Mouse (Mus musculus) heart, embryonic 13.5 days (tissue): Measurements from ENCODE around the gene Foxa2. TPM values are rescaled to one million over a fixed set of nuclear protein-coding genes. Genes with fewer than 3 reads are reported as not detected.

Experiments used
- ATAC-seq: fragments of 200-750 bp; cut with Nextera tagmentation; 2 replicates; pipeline ENCODE4 v1.8.0; 2017; ENCODE audit warnings: moderate TSS enrichment; ENCODE audit not compliant: insufficient number of reproducible peaks, low FRiP score, low TSS enrichment; ENCODE audit errors: extremely low read depth
- H3K27ac ChIP-seq: fragments of 300-500 bp; sonication (generic); replicated peaks from 2 replicates; pipeline ENCODE4 v1.5.1; 2015; ENCODE audit warnings: moderate library complexity, mild to moderate bottlenecking, inconsistent platforms
- H3K27me3 ChIP-seq: fragments of 300-500 bp; sonication (generic); replicated peaks from 2 replicates; pipeline ENCODE4 v1.6.1; 2015; ENCODE audit warnings: mild to moderate bottlenecking, inconsistent platforms
- H3K36me3 ChIP-seq: fragments of 300-500 bp; sonication (generic); 2 replicates; pipeline ENCODE4 v1.6.1; 2015; ENCODE audit warnings: mild to moderate bottlenecking, inconsistent platforms
- H3K4me1 ChIP-seq: fragments of 300-500 bp; sonication (generic); 2 replicates; pipeline ENCODE4 v1.6.1; 2015; ENCODE audit warnings: inconsistent platforms
- H3K4me2 ChIP-seq: fragments of 300-500 bp; sonication (generic); 2 replicates; pipeline ENCODE4 v1.6.1; 2015; ENCODE audit warnings: inconsistent platforms, mild to moderate bottlenecking, moderate library complexity
- H3K4me3 ChIP-seq: fragments of 300-500 bp; sonication (generic); 2 replicates; pipeline ENCODE4 v1.5.1; 2015; ENCODE audit warnings: moderate library complexity, mild to moderate bottlenecking, inconsistent platforms
- H3K9ac ChIP-seq: fragments of 300-500 bp; sonication (generic); 2 replicates; pipeline ENCODE4 v1.6.1; 2015; ENCODE audit warnings: inconsistent platforms, mild to moderate bottlenecking, moderate library complexity
- H3K9me3 ChIP-seq: fragments of 300-500 bp; sonication (generic); 2 replicates; pipeline ENCODE4 v1.6.1; 2016; ENCODE audit warnings: inconsistent platforms
- WGBS: fragments of 180-500 bp; shearing (Covaris S2); methylation state at CpG from one replicate; pipeline ENCODE4 v1.1.7; 2015; ENCODE audit warnings: mixed read lengths; 5-methylcytosine and 5-hydroxymethylcytosine counted together
- polyA plus RNA-seq: library from polyadenylated mRNA; unstranded; fragments of >200 nt; fragmentation: Nextera tagmentation; extraction: Ambion mirVana; gene quantifications from 2 replicates; pipeline ENCODE4 v1.2.1, GENCODE M21; 2015

Gene Foxa2
- polyA plus RNA-seq, 1 experiment from 2014 or later, result 1.8 TPM

DNA sequence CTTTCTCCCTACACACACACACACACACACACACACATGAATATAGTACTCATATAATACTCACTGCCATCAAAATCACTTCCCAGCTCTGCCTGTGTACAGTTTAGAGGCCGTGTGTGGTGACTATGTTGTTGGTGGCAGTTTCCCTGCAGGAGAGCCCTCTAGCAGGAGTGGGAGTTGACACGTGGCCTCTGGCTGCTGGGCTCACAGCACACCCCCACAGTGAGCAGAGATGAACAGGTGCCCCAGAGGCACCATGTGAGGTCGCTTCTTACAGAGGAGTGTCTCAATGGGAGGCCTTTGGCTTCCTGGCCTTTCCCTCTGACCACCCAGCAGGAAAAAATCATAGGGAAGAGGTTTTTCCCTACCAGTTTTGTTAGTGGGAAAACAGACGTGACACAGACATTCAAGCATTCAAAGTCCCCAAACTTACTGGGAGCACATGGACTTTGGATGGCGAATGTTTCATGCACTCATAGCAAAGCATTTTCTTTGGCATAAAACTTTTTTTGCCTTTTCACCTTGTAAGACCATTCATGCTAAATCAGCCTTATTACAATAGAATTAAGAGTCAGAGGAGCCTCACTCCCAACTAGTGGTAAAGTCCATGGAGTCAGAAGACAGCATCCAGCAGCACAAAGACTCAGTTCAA is 24.7 kb downstream of the Foxa2 start:
- Histone ChIP-seq H3K27me3 (peaks cover 72% of the 10 kb centered on the region), H3K4me1 (no peaks in the 10 kb centered on the region), H3K36me3 (no peaks in the 10 kb centered on the region), H3K4me3 (no peak overlapping the region), H3K4me2 (no peak overlapping the region), H3K9ac (no peak overlapping the region), H3K27ac (no peak overlapping the region), H3K9me3 (no peaks in the 10 kb centered on the region)
- 43% methylated on average over 5 of the region's 5 CpGs for whole genome bisulfite sequencing
- ATAC-seq, result no peak

DNA sequence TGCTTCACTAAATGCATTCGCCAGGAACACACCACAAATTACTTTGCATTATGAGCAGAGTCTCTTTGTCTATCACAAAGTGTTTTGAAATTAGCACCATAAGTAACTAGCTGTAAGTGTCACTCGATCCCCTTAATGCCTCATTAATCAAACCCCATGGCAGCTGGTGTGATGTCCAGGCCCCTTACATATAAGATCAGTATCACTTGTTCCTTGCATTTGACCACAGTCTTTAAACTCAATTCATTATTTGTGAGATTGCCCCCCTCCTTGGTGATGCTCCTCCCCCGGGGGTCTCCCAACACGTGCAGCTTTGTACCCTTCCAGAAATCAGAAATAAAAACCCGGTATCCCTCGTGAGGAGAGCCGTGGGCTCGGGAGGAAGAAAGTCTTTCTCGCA is 25.8 kb downstream of the Foxa2 start:
- no peaks in the 10 kb centered on the region for H3K9me3 ChIP-seq
- no peak for ATAC-seq
- H3K4me1 ChIP-seq, result no peaks in the 10 kb centered on the region
- H3K4me2 ChIP-seq, result no peak overlapping the region
- 57% methylated on average over 9 of the region's 9 CpGs for WGBS
- H3K36me3 ChIP-seq, result no peaks in the 10 kb centered on the region
- no peak overlapping the region for H3K4me3 ChIP-seq
- H3K9ac ChIP-seq, result no peak overlapping the region
- peaks cover 63% of the 10 kb centered on the region for H3K27me3 ChIP-seq
- H3K27ac ChIP-seq, result no peak overlapping the region

DNA sequence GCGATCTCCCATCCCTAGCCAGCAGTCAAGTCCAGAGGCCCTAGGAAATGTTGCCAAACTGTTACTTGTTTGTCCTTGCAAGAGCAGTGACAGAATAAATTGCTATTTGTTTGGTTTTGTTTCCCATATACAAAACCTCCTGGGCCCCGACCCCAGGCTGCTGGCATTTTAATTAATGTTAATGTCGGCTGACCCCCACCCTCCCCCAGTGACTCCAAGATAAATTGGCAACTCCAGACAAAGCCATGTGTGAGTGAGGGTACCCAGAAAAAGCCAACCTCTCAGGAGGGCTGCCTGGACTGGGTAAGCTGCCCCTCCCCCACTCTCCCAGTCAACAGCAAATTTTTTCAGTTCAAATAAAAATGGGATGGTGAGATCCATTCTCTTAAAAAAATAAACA is 26.6 kb downstream of the Foxa2 start:
- H3K9me3 ChIP-seq, result no peaks in the 10 kb centered on the region
- H3K4me2 ChIP-seq, result no peak overlapping the region
- peaks cover 55% of the 10 kb centered on the region for H3K27me3 ChIP-seq
- H3K4me1 ChIP-seq, result no peaks in the 10 kb centered on the region
- 32% methylated on average over 3 of the region's 3 CpGs for WGBS
- H3K36me3 ChIP-seq, result no peaks in the 10 kb centered on the region
- H3K9ac ChIP-seq, result no peak overlapping the region
- H3K4me3 ChIP-seq, result no peak overlapping the region
- H3K27ac ChIP-seq, result no peak overlapping the region
- no peak for ATAC-seq

DNA sequence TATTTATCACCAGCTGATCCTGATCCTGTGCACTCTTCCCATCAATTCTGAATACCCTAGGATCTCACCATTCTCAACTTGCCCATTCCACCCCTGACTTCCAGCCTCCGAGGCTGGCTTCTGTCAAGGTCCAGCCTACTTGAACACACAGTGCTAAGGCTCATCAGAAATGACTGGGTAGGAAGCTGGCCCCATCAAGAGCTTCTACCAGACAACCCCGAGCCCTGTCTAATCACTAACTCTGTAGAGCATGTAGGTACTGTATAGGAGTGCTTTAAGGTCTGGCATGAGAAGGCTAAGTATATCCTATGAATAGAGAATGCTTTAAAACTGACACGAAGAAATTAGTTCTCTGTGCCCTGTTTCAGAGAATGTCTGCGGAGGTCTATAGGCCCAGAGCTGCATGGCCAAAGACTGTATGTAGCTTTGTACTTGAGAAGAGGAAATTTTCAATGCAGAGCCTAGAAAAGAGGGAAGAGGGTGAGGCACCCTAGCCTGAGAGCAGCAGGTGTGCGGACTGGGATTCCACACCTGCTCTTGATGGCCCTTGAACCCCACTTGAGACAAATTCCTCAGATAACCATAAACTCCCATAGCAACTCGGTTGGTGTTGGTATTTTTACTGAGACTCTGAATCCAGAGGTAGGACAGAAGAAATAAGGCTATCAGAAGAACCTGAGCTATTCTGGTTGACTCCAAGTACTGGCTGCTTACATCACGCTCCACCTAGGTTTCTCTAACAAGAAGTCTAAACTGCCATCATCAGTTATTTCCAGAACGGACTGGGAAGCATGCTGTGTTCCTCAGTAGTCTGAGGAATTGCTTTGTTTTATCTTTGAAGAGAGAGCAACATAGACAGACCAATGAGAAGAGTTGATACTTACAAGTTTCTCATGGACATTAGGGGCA is 28.7 kb downstream of the Foxa2 start:
- Histone ChIP-seq H3K4me3 (no peak overlapping the region), H3K4me2 (no peak overlapping the region), H3K9me3 (no peaks in the 10 kb centered on the region), H3K27ac (no peak overlapping the region), H3K36me3 (no peaks in the 10 kb centered on the region), H3K27me3 (peaks cover 34% of the 10 kb centered on the region), H3K4me1 (no peaks in the 10 kb centered on the region), H3K9ac (no peak overlapping the region)
- WGBS, result 67% methylated on average over 8 of the region's 8 CpGs
- ATAC-seq, result no peak

DNA sequence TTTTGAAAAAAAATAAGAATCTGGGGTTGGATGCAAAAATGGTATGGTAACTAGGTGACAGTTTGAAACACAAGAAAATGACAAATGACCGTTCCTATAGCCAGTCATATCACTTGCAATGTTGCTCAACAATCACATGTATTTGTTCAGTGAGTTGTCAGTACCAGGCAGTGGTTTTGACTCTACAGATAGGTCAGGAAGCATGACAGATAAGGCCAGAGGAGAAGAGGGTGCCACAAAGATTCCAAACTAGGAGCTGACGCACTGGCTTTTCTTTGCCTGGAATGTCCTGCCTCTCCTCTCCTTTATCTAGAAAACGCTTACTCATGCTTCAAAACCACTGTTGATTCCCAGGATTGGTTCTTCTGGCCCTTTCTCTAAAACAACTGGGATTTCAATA is 33.4 kb downstream of the Foxa2 start:
- no peaks in the 10 kb centered on the region for H3K9me3 ChIP-seq
- H3K4me2 ChIP-seq, result no peak overlapping the region
- no peaks in the 10 kb centered on the region for H3K36me3 ChIP-seq
- H3K9ac ChIP-seq, result no peak overlapping the region
- H3K4me1 ChIP-seq, result no peaks in the 10 kb centered on the region
- no peaks in the 10 kb centered on the region for H3K27me3 ChIP-seq
- H3K4me3 ChIP-seq, result no peak overlapping the region
- 21% methylated on average over 3 of the region's 3 CpGs for WGBS
- ATAC-seq, result no peak
- no peak overlapping the region for H3K27ac ChIP-seq

DNA sequence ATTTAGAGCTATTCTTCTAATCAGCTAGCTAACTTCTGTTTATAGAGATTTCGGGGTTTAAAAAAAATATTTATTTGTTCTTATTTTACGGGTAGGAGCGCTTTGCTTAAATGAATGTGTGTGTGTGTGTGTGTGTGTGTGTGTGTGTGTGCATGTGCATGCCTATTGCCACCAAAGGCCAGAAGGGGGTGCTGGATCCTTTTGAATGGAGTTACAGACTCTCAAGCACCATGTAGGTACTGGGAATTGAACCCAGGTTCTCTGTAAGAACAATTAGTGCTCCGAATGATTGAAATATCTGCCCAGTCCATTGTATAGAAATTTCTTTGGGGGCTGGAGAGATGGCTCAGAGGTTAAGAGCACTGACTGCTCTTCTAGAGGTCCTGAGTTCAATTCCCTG is 37.7 kb downstream of the Foxa2 start:
- no peak overlapping the region for H3K4me3 ChIP-seq
- no peak for ATAC-seq
- H3K9me3 ChIP-seq, result no peaks in the 10 kb centered on the region
- no peaks in the 10 kb centered on the region for H3K4me1 ChIP-seq
- no peak overlapping the region for H3K27ac ChIP-seq
- H3K4me2 ChIP-seq, result no peak overlapping the region
- WGBS, result 86% methylated on average over 4 of the region's 4 CpGs
- no peaks in the 10 kb centered on the region for H3K27me3 ChIP-seq
- H3K9ac ChIP-seq, result no peak overlapping the region
- H3K36me3 ChIP-seq, result no peaks in the 10 kb centered on the region

DNA sequence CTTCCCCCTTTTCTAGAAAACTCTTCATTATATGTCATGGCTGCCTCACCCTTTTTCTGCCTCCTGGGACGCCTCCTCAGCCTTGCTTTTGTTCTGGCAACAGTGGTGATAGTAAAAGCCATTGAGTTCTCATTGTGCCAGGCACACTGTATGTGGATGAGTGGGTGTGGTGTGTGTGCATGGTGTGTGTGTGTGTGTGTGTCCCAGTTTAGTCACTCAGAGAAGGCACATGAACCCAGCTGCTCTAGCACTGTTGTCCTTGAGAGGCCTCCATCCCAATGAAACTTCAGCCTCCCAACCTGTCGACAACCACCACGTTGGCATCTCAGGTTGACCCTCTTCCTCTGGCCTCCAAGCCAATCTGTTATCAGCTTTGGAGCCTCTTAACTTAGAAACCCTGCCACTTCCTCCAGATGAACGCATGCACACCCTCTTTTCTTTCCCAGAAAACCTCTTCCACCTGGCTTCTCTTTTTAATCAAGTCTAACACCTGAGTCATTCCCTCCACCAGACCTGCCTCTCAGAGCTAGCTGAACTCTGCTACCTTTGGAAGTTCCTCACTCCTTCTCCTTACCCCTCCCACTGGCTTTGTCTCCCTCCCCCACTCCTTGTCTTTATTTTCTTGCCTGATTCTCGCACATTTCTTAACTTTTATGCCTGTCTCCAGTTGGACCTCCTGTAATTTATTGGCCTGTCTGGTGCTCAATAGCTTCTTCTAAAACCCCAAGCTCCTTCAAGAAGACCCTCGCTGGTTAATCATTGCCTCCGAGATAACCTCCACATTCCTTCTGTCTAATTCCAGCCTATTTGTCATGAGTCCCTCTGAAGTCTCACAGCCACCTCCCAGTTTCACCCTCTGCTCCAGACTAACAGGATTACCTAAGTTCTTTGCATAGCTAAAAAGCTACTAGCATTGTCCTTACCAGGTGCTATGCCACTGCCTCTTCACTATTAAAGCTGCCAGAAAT is 41.9 kb downstream of the Foxa2 start:
- WGBS, result 35% methylated on average over 7 of the region's 7 CpGs
- Histone ChIP-seq H3K36me3 (no peaks in the 10 kb centered on the region), H3K27ac (no peak overlapping the region), H3K4me1 (no peaks in the 10 kb centered on the region), H3K27me3 (no peaks in the 10 kb centered on the region), H3K9ac (no peak overlapping the region), H3K9me3 (no peaks in the 10 kb centered on the region), H3K4me2 (no peak overlapping the region), H3K4me3 (no peak overlapping the region)
- ATAC-seq, result no peak

DNA sequence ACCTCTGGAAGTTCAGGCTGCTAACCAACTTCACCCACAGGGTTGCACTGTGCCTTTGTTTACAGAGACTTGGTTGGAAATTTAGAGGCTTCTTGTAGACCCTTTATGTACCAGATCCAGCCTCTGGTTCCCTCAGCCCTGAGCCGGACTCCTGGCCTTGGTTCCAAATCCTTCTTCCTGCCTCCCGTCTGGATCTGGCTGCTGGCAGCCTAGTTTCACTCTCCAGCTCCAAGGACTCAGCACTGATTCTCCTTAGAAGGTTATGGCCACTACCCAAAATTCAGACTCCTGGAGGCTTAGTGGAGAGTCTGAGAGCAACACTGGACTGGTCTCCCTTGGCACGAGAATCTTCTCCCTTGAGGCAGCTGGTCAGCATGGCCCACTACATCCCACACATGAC is 43.3 kb downstream of the Foxa2 start:
- H3K9me3 ChIP-seq, result no peaks in the 10 kb centered on the region
- no peak overlapping the region for H3K4me2 ChIP-seq
- WGBS, result 80% methylated on average over 3 of the region's 3 CpGs
- H3K36me3 ChIP-seq, result no peaks in the 10 kb centered on the region
- H3K9ac ChIP-seq, result no peak overlapping the region
- H3K27ac ChIP-seq, result no peak overlapping the region
- H3K4me3 ChIP-seq, result no peak overlapping the region
- no peak for ATAC-seq
- no peaks in the 10 kb centered on the region for H3K4me1 ChIP-seq
- no peaks in the 10 kb centered on the region for H3K27me3 ChIP-seq

DNA sequence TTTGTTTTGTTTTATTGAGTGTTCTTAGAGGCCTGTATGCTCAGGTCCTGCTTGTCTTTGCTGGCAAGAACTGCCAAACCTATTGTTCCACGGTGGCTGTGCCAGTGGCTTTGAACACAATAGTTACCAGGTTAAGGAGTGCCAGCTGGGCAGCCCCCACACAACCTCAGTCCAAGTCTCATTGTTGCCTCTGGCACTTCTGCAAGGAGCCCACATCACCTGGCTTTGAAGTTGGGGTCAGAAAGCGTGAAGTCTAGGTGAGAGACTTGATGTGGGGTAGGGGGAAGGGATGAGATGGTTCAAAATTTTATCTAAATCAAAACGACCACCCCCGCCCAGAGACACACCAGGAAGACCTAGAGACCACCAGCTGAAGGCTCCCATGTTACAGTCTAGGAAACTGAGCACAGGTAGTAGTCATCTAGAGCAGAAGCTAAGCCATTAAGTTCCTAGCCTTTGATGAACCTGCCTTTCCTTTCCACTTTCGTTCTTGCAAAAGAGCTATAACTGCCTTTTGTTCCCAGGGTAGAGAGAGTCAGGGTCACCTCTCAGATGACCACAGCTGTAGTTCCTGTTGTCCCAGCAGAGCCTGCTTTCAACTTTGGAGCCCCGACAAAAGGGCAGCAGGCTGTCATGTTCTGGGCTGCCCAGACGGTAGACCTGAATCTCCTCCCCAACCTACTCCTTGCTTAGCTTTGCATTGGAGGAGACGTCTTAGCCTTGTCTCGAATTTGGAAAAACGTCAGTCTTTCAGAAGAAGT is 48.4 kb downstream of the Foxa2 start:
- ATAC-seq, result no peak
- no peak overlapping the region for H3K27ac ChIP-seq
- H3K27me3 ChIP-seq, result no peaks in the 10 kb centered on the region
- no peak overlapping the region for H3K4me2 ChIP-seq
- H3K36me3 ChIP-seq, result no peaks in the 10 kb centered on the region
- WGBS, result 65% methylated on average over 10 of the region's 10 CpGs
- H3K9ac ChIP-seq, result no peak overlapping the region
- no peaks in the 10 kb centered on the region for H3K9me3 ChIP-seq
- no peaks in the 10 kb centered on the region for H3K4me1 ChIP-seq
- H3K4me3 ChIP-seq, result no peak overlapping the region

DNA sequence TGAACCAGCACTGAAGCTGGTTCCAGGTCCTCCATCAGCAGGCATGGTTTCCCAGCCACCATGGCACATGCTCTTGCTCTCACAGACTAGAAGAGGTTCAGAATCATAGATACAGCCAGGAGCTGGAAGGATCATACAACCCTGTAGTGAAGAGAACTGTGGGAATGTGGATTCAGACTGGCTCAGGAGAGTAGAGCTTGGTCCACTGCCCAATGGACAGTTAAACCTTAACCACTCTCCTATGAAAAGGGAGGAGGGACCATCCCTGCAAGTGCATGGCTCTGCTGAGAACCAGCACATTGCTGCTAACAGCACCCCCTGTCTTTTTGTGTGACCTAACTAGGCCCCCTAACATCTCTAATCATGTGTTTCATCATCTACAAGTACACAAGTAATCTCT is 50.0 kb downstream of the Foxa2 start:
- no peaks in the 10 kb centered on the region for H3K27me3 ChIP-seq
- H3K36me3 ChIP-seq, result no peaks in the 10 kb centered on the region
- H3K27ac ChIP-seq, result no peak overlapping the region
- H3K4me3 ChIP-seq, result no peak overlapping the region
- no peak overlapping the region for H3K9ac ChIP-seq
- H3K4me2 ChIP-seq, result no peak overlapping the region
- no peaks in the 10 kb centered on the region for H3K9me3 ChIP-seq
- ATAC-seq, result no peak
- no peaks in the 10 kb centered on the region for H3K4me1 ChIP-seq

DNA sequence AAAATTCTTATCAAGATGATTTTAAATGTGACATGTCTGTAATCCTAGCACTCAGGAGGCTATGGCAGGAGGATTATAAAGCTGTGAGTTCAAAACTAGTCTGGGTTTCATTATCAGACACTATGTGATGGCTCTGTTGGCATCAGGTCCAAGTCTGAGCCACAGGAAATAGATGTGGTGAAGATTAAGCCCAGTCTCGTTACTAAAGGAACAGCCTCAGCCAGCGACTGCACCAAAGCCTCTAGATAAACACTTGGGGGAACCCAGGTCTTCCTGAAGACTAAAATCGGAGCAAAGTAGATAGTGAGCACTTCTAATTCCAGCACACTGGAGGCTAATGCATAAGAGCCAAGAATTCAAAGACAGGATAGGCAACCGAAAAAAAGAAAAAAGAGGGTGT is 52.9 kb downstream of the Foxa2 start:
- WGBS, result 32% methylated on average over 4 of the region's 4 CpGs
- no peak for ATAC-seq
- Histone ChIP-seq H3K4me3 (no peak overlapping the region), H3K36me3 (no peaks in the 10 kb centered on the region), H3K27ac (no peak overlapping the region), H3K4me1 (no peaks in the 10 kb centered on the region), H3K9ac (no peak overlapping the region), H3K27me3 (no peaks in the 10 kb centered on the region), H3K9me3 (no peaks in the 10 kb centered on the region), H3K4me2 (no peak overlapping the region)
